Mouse (Mus musculus) C2C12 (cell line): Measurements from ENCODE around the gene Hoxa9.

Source experiments
- CTCF ChIP-seq: IDR thresholded peaks from one replicate; pipeline ENCODE4 v1.5.1; 2011; ENCODE audit not compliant: control insufficient read depth, insufficient read depth, insufficient read length
- FOSL1 ChIP-seq: IDR thresholded peaks from one replicate; pipeline ENCODE4 v1.8.0; 2011; ENCODE audit warnings: mild to moderate bottlenecking, low read length; ENCODE audit not compliant: poor library complexity, insufficient read depth, severe bottlenecking
- MAX ChIP-seq: IDR thresholded peaks from one replicate; pipeline ENCODE4 v1.6.1; 2011; ENCODE audit warnings: mild to moderate bottlenecking, control low read depth
- MYOD1 ChIP-seq: IDR thresholded peaks from one replicate; pipeline ENCODE4 v1.6.1; 2011; ENCODE audit warnings: low read depth; ENCODE audit not compliant: control insufficient read depth, insufficient read length
- MYOG ChIP-seq: IDR thresholded peaks from one replicate; pipeline ENCODE4 v1.6.1; 2011; ENCODE audit not compliant: control insufficient read depth, insufficient read length; ENCODE audit errors: extremely low read depth

- TF ChIP-seq MYOD1 (no peak), CTCF (no peak), FOSL1 (no peak), MAX (no peak), MYOG (no peak)
Observed at GRCm38 (mm10) chr6:52189909-52190308, 41.0 kb downstream of the Hoxa9 start.
